Mouse (Mus musculus): Measurements from ENCODE around the gene Dennd1a.

Gene Dennd1a

DNA sequence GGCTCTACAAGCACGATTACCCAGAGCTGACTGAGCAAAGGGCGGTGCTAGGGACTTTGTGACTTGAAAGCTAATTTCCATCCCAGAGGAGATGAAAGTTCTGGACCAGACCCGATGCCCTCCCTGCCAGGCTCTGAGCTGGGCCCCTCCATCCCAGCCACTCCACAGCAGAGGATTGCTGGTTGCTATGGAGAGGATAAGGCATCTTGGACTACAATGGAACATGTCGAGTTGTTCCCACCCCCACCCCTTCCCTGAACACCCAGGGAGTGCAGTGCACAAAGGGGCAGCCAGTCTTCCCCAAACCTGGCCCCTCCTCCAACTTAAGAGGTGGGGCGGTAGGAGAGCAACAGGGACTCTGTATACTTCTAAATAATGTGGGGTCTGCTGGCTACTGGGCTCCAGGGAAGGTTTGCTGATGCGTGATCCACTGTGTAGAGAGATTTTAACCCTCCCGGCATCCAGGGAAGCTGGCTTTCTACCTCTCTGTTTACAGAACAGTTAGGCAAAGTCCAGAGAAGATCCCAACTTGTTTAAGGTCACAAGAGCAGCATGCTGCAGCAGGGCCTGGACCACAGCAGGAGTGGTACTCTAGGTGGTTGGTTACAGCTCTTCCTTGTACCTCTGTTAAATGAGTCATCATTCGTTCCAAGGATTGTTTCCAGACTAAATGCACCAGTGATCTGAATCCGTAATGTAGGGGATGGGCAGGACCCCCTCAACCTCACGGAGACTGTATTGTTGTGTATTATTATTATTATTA is 509.1 kb downstream of the Dennd1a start:
- in situ Hi-C loops (cut with MboI, MseI), result loop anchor here (10.0 kb wide), 2 partner anchors 213 to 393 kb away; no protein-coding TSS in a partner anchor

DNA sequence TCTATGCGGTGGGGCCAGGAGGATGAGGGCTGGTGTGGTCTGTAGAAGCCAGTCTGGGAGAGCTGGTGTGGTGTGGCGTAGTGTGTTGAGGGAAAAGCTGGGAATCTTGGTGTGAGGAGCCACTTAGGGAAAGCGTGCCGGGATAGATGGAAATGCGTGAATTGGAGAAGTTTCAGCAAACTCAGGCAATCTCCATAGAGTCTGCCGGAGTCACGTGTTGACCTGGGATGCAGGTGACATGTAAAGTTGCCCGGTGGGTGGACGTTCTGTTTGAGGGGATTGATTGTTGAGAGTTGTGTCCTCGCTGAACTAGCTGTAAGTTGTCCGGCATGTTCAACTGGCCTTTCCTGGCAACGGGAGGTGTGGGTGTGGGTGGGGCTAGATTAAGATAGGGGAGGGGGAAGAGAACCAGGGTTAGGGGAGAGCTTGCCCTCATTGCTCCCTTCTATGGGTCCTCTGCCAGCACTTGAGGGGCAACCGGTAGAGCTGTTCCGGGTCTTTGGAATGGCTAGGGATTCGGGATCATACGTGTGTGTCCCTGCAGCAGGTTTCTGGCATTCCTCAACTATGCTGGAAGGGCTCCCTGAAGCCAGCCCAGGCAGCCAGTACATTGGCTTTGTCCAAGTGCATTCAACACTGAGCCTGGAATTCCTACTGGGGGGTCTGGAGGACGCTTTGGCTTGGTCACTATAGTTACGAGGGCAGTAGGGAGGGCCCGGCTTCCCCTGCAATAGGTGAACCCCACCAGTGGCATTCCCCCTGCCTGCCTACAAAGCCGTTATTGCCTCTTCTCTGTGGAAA is 510.4 kb downstream of the Dennd1a start:
- in situ Hi-C loops (cut with MboI, MseI), result loop anchor here (10.0 kb wide), 2 partner anchors 212 to 392 kb away; no protein-coding TSS in a partner anchor

DNA sequence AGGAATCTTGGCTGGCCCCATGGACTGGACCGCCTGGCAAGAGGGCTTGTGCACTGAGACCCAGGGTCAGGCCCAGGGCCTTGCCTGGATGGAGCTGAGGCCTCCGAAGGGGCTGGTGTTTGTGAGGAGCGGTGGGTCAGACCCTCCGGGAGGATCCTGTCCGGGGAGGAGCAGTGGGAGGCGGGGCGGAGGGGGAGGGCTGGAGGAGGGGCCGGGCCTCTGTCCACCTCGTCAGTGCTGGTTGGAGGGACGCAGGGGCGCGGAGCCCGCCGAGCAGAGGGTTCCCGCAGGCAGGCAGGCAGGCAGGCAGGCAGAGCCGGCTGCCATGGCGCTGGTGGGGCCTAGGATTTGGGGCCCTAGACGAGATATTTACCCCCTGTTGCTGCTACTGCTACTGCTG is 511.2 kb downstream of the Dennd1a start, which contains the start of gene Crb2:
Gene Crb2 (plus strand): TSS at position 234 of the 400 bp plus-strand sequence.
- in situ Hi-C loops (cut with MboI, MseI), result loop anchor here (10.0 kb wide), 2 partner anchors 211 to 391 kb away; no protein-coding TSS in a partner anchor

DNA sequence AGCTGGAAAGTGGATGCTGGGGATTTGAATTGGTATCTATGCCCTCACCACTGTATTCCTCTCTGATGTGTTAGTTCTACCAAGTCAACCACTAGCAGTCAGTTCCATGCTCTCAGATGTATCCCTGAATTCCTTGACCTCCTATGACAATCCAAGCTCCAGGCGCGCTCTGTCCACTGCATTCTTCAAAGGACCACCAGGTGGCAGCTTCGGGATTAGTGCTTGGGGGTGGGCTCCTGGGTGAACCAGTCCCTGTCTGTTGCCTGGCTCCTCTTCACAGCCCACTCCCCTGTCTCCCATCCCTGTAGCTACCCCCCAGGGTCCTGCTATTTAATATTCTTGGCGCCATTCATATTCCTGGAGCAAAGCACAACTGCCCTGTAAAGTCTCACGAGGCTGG is 512.6 kb downstream of the Dennd1a start:
- in situ Hi-C loops (cut with MboI, MseI), result loop anchor here (10.0 kb wide), 2 partner anchors 210 to 390 kb away; no protein-coding TSS in a partner anchor

DNA sequence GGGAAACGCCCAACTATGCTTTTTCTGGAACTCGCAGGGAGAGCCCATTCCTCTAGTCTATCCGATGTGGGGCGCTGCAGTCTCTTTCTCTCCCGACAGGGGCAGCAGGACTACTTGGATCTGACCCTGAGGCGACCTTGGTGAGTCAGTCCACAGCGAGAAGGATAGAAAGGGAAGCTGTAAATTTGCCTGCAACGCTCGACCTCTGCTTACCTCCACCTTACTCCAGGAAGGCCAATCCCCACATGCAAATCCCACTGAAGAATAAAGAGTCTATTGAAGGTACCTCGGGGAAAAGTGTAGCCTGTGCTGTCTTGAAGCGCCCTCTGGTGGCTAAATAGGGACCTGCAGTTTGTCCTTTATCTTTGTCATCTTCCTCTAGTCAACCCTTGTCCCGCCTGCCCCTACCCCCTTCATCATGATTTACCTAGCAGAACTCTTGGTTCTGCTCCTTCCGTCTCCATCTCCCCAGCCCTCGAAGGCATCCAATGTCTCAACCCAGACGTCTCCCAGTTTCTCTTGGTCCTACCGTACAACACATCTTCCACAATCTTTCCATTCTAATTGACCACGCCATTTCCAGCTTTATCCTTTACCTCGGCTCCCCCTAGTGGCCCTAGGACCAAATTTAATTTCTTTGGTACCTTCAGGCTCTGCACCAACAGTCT is 515.4 kb downstream of the Dennd1a start:
- in situ Hi-C loops (cut with MboI, MseI), result loop anchor here (10.0 kb wide), 2 partner anchors 207 to 387 kb away; no protein-coding TSS in a partner anchor

DNA sequence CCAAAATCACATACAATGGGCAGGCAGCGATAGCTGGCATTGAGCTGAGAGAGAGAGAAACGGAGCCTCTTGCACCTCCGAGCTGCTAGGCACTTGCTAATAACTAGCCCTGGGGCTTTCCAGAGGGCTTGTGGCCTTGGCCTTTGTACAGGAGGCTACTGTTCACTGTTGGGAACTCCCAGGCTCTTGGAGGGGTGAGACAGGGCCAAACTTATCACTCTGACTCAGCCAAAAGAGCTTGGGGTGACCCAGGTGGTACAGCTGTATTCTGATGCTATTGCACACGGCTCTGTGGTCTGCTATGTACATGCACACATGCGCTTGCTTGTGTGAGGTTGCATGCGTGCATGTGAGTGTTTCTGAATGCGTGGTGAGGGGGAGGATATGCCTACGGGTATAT is 517.4 kb downstream of the Dennd1a start:
- in situ Hi-C loops (cut with MboI, MseI), result loop anchor here (10.0 kb wide), 2 partner anchors 205 to 385 kb away; no protein-coding TSS in a partner anchor

DNA sequence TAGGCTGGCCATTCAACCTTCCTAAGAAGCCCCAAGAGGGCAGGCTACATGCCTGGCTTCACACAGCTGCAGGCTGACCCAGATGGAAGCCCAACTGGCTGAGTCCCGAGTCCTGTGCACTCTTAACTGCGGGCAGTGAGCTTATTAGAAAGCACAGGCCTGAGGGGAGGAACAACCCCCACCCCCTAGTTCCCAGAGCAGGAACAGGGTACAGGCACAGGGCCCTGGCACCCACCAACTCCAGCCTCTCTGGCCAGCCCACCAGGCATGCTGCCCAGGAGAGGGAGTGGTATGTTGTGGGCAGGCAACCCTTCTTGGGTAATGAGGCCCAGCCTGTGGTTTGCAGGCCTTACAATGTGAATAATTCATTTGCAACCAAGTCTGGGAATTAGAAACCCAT is 518.3 kb downstream of the Dennd1a start:
- in situ Hi-C loops (cut with MboI, MseI), result no loop called here

DNA sequence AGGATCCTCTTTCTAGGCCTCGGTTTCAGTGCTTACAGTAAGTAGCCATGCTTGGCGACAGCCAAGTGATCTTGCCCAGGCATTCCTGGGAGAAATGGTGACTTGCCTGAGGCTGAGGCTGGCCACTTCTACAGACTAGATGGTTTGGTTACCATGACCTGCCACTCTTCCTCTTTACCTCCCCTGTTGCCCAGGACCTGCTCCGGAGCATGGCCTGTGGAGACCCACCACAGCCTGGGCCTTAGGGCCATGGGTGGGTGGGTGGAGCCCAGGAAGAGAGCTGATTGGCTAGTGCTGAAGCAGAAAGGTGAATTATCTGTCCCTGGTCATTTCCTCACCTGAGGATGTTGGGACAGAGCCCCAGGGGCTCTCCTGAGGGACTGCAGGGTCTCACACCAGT is 519.5 kb downstream of the Dennd1a start:
- in situ Hi-C loops (cut with MboI, MseI), result no loop called here

DNA sequence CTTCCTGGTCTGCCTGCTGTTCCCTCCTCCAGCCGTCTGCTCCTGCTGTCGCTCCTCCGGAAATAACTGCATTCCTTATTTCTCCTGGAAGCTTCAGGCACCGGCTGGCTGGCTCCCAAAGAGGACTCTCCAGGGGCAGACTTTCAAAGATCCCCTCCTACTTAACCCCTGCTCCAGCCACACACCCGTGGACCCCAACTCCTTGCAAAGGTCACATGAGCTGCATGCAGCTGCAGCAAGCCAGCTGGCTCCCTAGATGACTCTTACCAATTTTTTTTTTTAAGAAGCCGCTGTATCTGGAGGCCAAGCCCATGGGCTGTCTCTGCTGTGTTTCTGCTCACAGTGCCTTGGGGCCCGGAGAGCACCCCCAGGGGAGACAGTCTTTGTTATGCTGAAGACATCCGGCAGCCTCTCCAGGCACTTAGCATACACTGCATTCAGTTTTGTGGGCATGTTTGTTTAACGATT is 520.1 kb downstream of the Dennd1a start:
- in situ Hi-C loops (cut with MboI, MseI), result no loop called here

DNA sequence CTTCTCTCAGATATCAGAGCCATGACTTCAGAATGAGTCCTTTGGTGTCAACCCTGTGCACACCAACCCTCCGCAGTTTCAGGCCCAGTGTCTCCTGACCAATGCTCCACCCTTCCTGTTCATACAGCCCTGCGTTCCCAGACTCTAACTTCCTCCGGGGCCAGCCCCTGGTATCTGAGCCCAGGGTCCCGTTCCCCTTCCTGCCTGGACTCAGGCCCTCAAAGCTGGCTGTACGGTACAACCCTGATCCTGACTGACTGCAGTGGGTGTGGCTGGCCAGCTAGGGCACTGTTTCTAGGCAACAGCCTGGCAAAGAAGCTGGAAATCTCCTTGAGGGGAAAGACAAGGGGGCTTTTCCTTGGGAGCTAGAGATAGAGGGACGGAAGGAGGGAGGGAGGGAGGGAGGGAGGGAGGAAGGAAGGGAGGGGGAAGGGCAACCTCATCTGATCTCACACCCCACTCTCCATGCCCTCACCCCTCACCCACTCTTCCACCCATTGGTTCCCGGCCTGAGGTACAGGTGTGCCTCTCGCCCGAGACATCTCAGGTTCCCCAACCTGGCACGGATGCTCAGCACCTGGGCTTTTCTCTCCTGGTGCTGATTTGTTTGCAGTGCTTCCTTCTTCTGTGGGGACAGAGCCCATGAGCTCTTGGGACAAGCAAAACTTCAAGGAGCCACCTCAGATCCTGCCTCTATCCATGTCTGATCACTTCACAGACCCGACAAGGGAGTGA is 521.0 kb downstream of the Dennd1a start:
- in situ Hi-C loops (cut with MboI, MseI), result no loop called here

DNA sequence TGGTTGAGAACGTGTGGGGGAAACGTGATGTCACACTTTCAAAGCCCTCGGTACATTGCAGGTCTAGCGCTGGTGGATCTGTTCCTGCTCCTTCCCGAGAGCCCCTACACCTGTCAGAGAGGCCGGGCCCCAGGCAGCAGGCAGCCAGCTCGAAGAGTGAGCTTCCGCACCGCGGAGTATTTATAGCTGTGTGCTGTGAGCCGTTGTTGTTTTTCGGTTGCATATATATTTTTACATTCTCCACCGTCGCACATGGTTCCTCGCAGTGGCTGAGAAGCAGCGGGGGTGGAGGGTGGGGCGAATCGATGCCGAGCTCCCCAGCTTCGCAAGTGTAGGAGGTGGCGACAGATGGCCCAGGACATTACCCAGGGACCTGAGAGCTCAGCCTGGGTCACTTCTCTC is 522.1 kb downstream of the Dennd1a start:
- in situ Hi-C loops (cut with MboI, MseI), result no loop called here

DNA sequence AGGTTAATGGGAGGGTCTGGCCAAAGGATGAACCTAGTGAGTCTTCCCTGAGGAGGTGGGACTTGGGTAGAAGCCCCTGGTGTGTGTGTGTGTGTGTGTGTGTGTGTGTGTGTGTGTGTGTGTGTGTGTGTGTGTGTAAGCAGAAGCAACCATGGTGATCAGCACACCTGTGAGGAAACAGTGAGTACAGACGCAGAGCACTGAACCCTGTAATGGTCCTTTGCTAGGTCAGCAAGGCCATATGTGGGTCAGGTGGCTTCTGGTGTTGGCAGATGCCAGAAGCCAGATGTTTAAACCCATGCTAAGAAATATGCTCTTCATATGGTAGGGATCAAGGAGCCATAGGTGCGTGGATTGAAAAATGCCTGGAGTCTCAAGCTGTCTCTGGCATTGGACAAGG is 522.7 kb downstream of the Dennd1a start:
- in situ Hi-C loops (cut with MboI, MseI), result no loop called here

DNA sequence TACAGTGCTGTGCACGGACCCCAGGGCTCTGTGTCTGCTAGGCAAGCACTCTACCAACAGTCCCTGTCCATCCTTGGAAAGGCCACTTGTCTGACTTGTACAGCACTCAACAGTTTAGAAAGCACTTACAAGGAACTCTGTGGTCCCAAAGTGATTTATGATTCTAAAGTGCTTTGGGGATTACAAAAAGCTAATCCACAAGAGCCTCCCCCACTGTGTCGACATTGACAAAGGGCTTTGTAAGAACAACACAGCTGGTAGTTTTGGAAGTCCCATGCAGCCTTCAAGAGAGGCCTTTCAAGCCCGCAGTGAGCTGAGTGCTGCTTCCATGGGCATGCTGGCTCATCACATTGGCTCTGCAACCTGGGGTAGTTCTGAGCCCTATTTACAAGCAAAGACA is 523.6 kb downstream of the Dennd1a start:
- in situ Hi-C loops (cut with MboI, MseI), result no loop called here

DNA sequence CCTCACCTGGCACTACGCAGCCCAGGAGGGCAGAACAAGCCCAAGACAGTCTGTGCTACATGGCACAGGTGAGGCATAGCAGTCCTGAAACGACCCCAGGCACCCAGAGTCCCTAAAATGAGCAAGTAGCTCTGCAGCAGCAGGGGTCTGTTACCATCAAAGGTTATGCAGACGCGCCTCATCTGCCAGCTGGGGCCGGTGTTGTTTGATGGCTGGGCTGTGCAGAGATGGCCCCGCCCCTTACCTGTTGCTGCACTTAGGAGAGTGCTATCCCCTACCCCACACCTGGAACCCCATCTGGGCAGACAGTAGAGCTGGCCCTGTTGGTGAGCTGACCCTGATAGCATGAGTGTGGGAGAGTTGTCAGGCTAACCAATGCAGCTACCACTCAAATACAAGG is 526.6 kb downstream of the Dennd1a start:
- in situ Hi-C loops (cut with MboI, MseI), result no loop called here

DNA sequence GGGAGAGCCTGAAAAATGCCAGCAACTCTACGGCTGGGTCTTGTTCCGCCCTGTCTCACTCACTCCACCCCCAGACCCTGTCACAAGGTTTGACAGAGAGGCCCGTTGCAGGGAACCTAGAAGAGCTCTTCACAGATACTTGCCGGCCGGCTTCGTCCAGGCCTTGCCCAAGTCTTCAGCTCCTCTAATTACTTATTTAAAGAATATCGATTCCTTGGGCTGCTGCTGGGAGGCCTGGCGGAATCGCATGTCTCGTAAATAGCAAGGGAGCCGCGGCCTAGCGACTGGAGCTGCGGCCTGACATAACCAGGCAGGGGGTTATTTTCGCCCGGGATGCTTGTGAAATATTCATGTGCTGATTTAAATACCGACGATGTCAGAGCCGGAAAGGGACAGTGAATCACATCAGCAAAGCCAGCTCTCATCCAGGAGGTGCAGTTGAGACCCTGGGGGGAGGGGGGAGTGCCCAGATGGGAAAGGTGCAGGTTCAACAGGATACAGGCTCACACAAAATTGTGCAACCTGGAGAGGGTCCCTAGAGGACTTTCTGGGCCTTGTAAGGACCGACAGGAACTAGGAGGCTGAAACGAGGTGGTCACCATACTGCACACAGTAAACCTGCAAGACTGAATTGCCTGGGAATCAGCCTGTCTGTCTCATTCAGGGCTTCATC is 528.7 kb downstream of the Dennd1a start:
- in situ Hi-C loops (cut with MboI, MseI), result no loop called here

DNA sequence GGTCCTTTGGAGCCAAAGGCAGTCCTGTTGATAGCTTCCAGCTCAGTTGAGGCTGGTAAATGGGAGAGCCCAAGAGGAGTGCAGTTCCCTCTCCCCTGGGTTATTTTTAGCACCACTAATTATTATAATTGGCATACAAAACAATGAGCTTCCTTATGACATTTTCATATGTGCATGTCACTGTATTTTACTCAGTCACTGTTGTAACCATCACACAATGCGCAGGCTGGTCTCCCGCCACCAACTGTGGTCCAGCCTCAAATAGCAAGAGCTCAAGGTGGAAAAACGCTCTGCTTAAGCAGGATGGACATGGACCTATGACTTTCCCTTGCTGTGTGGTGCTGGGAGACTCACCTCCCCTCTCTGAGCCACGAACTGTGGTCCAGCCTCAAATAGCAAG is 529.4 kb downstream of the Dennd1a start:
- in situ Hi-C loops (cut with MboI, MseI), result no loop called here

DNA sequence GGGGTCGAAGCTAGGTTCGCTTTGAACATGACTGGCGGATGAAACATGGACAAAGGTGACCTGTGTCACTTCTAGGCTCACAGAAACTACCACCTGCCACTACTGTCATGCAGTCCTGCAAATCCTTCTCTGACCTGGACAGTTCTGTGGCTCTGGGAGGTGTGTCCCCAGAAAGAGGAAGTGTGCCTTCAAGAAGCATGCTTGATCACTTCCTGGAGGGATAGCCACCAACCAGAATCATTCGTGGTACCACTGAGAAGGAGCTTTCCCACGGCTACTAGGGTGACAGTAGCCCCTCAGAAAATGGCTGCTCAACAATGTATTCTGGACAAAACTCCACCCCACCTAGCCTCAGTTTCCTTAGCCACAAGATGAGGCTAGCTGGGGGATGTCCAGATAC is 530.2 kb downstream of the Dennd1a start:
- in situ Hi-C loops (cut with MboI, MseI), result no loop called here

DNA sequence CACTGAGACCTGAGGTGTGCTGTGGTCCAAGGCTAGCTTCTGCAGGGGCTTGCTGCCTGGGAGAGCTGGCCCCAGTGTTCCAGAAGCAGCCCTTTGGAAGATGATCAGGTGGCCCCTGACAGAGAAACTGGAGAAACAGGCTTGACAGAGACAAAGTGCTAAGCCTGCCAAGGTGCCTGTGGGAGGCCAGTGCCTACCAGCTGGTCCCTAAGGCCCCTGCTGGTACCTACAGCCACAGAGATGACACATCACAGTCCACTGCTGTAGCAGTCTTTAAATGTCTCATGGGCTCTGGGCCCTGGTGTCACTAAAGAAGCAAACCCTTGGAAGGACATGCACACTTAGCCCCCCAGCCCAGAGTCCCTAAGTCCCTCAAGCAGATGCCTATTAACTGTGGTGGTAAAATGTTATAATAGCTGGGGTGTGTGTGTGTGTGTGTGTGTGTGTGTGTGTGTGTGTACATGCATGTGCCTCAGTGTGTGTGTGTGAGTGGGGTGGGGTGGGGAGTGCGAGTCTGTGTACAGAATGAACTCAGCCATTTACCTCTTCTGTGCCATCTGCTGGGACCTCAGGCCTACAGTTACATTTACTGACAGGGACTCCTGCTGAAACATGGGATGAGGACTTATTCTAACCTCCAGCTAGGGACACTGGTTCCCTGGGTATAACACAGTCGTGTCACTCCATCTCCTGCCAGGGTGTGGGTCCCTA is 530.8 kb downstream of the Dennd1a start:
- in situ Hi-C loops (cut with MboI, MseI), result no loop called here

DNA sequence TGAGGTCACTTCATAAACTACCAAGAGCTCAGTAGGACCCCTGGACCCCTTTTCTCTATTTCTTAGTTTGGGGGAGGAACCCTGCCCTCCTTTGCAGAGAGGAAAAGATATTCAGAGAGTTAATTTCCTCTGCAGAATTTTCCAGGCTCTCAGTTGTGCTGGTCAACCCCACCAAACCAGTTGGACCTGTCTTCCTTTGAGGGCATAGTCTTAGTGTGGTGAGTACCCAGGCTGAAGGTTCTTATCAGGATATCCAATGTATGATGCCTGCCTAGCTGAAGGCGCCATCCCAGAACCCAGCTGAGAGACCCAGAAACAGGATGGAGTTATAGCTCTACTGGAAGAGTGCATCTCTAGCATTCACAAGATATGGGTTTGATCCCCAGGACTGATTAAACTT is 536.1 kb downstream of the Dennd1a start:
- in situ Hi-C loops (cut with MboI, MseI), result no loop called here

DNA sequence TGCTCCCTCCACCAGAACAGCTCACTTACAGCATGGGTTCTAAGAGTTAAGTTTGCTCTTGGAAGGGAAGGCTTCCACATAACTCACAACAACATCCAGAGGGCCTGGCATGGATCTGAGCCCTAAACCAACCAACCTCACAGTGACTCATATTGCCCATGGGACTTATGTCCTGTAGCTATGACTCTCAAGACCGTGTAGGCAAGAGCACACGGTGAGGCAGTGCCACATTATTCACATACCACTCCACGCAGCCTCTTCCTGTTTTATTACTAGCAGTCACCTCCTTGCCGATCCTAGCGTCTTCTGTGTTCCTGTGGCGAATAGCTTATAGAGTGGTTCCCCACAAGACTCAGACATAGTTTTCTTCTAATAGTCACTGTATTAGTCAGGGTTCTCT is 537.9 kb downstream of the Dennd1a start:
- in situ Hi-C loops (cut with MboI, MseI), result no loop called here
